Mouse (Mus musculus): ENCODE measurements at regions not wholly inside any gene's neighbourhood (a gene's known extent, or its start where the extent isn't known, plus 50 kb on each side); places are given as distances from the start of the nearest gene placed in this dataset.

DNA sequence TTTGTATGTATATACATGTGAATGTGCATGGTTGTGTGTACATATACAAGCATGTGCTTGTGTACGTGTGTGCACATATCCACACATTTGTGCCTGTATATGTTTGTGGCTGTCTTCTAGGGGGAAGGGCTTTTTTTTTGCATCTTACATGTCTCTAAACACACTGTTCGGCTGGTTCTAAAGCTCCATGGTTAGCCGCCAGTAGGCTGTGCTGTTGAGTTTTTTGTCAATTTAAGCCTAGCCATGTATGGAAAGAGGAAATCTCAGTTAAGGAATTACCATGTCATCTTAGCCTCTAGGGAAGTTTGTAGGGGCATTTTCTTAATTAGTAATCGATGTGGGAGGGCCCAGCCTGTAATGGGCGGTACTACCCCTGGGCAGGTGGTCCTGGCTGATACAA lies 411.5 kb upstream of the Kcnab2 start:
- Histone ChIP-seq H3K4me1 (ENCODE audit: control insufficient read depth, insufficient read depth, low read length) (no peaks in the 10 kb centered on the region), H3K9me3 (replicated peaks; ENCODE audit: control insufficient read depth, insufficient read depth, low read length, poor library complexity, severe bottlenecking) (no peaks in the 10 kb centered on the region), H3K4me3 (ENCODE audit: low read depth, low read length) (no peak overlapping the region), H3K36me3 (ENCODE audit: control insufficient read depth, insufficient read depth, low read length, poor library complexity, severe bottlenecking) (no peaks in the 10 kb centered on the region), H3K9ac (ENCODE audit: low read depth, poor library complexity, severe bottlenecking) (no peak overlapping the region), H3K27ac (ENCODE audit: insufficient read depth, low read length) (no peak overlapping the region), H3K27me3 (ENCODE audit: control insufficient read depth, insufficient read depth, low read length, poor library complexity, severe bottlenecking) (no peaks in the 10 kb centered on the region)
- TF ChIP-seq POLR2A (IDR thresholded peaks at IDR 0.05; ENCODE audit: insufficient read depth, low read length), result no peak
- TF ChIP-seq EP300 (IDR thresholded peaks at IDR 0.05; ENCODE audit: insufficient read depth, low read depth, low read length), result no peak
- no peak for TF ChIP-seq CTCF (IDR thresholded peaks at IDR 0.05; ENCODE audit: low read depth, low read length)

DNA sequence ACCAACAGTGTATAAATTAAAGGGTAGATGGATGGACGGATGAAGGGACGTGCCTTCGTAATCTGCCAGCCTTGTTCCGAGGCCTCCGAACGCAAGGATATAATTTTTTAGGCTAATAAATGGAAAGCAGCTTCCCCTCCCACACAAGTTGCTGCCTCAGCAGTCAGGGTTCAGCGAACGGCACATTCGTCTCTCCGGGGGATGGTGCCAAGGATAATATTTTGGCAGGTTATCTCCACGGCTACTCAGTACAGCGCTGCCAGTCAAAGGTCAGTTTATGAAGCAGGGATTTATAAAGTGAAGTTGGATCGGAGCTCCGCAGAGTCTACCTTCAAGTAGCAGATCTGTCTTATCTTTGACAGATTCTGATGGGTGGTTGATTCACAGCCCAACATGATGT lies 410.6 kb upstream of the Kcnab2 start:
- H3K9me3 ChIP-seq (replicated peaks; ENCODE audit: control insufficient read depth, insufficient read depth, low read length, poor library complexity, severe bottlenecking), result no peaks in the 10 kb centered on the region
- H3K4me1 ChIP-seq (ENCODE audit: control insufficient read depth, insufficient read depth, low read length), result no peaks in the 10 kb centered on the region
- no peak overlapping the region for H3K4me3 ChIP-seq (ENCODE audit: low read depth, low read length)
- H3K36me3 ChIP-seq (ENCODE audit: control insufficient read depth, insufficient read depth, low read length, poor library complexity, severe bottlenecking), result no peaks in the 10 kb centered on the region
- no peaks in the 10 kb centered on the region for H3K27me3 ChIP-seq (ENCODE audit: control insufficient read depth, insufficient read depth, low read length, poor library complexity, severe bottlenecking)
- TF ChIP-seq CTCF (IDR thresholded peaks at IDR 0.05; ENCODE audit: low read depth, low read length) (no peak), EP300 (IDR thresholded peaks at IDR 0.05; ENCODE audit: insufficient read depth, low read depth, low read length) (no peak), POLR2A (IDR thresholded peaks at IDR 0.05; ENCODE audit: insufficient read depth, low read length) (no peak)
- no peak overlapping the region for H3K27ac ChIP-seq (ENCODE audit: insufficient read depth, low read length)
- no peak overlapping the region for H3K9ac ChIP-seq (ENCODE audit: low read depth, poor library complexity, severe bottlenecking)

DNA sequence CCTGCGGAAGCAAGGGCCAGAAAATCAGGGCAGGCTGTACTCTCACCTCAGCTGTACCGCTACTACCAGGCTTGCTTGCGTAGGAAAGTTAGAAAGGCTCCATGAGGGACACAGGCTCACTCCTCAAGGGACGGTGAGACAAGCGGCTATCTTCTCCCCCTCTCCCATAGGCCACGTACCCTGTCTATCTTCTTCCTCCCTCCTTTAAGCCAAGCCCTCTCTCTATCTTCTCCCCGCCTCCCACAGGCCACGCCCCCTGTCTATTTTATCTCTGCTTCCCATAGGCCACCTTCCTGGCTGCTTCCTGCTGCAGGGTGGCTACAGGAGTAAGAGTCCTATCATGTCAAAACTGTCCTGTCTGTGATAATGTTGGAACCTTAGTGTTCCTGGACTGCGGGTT lies 409.1 kb upstream of the Kcnab2 start:
- Histone ChIP-seq H3K27me3 (ENCODE audit: control insufficient read depth, insufficient read depth, low read length, poor library complexity, severe bottlenecking) (no peaks in the 10 kb centered on the region), H3K4me3 (ENCODE audit: low read depth, low read length) (peak overlapping the region; percentile 11; the same call in 1 of the 2 replicates), H3K36me3 (ENCODE audit: control insufficient read depth, insufficient read depth, low read length, poor library complexity, severe bottlenecking) (no peaks in the 10 kb centered on the region), H3K4me1 (ENCODE audit: control insufficient read depth, insufficient read depth, low read length) (no peaks in the 10 kb centered on the region), H3K9ac (ENCODE audit: low read depth, poor library complexity, severe bottlenecking) (no peak overlapping the region), H3K27ac (ENCODE audit: insufficient read depth, low read length) (no peak overlapping the region), H3K9me3 (replicated peaks; ENCODE audit: control insufficient read depth, insufficient read depth, low read length, poor library complexity, severe bottlenecking) (no peaks in the 10 kb centered on the region)
- TF ChIP-seq CTCF (IDR thresholded peaks at IDR 0.05; ENCODE audit: low read depth, low read length) (no peak), POLR2A (IDR thresholded peaks at IDR 0.05; ENCODE audit: insufficient read depth, low read length) (no peak), EP300 (IDR thresholded peaks at IDR 0.05; ENCODE audit: insufficient read depth, low read depth, low read length) (no peak)

DNA sequence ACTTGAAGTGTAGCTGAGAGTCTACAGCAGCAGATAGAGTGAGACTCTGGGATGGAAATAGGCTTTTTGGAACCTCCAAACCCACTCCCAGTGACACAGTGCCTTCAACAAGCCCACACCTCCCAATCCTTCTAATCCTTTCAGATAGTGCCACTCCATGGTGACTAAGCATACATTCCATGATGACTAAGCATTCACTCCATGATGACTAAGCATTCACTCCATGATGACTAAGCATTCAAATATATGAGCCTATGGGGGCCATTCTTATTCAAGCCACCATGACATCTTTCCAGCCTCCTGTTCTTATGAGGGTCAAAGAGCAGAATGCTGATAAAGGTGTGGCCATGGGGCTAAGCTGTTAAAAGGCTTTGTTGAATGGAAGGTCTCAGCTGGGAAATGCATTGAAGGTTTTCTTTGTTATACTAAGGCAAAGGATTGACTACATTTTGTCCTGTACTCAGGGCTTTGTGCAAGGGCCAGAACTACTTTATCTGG lies 403.8 kb upstream of the Kcnab2 start:
- Histone ChIP-seq H3K9me3 (replicated peaks; ENCODE audit: control insufficient read depth, insufficient read depth, low read length, poor library complexity, severe bottlenecking) (no peaks in the 10 kb centered on the region), H3K27me3 (ENCODE audit: control insufficient read depth, insufficient read depth, low read length, poor library complexity, severe bottlenecking) (no peaks in the 10 kb centered on the region), H3K4me3 (ENCODE audit: low read depth, low read length) (no peak overlapping the region), H3K4me1 (ENCODE audit: control insufficient read depth, insufficient read depth, low read length) (no peaks in the 10 kb centered on the region), H3K36me3 (ENCODE audit: control insufficient read depth, insufficient read depth, low read length, poor library complexity, severe bottlenecking) (no peaks in the 10 kb centered on the region), H3K27ac (ENCODE audit: insufficient read depth, low read length) (no peak overlapping the region), H3K9ac (ENCODE audit: low read depth, poor library complexity, severe bottlenecking) (no peak overlapping the region)
- no peak for TF ChIP-seq POLR2A (IDR thresholded peaks at IDR 0.05; ENCODE audit: insufficient read depth, low read length)
- no peak for TF ChIP-seq EP300 (IDR thresholded peaks at IDR 0.05; ENCODE audit: insufficient read depth, low read depth, low read length)
- TF ChIP-seq CTCF (IDR thresholded peaks at IDR 0.05; ENCODE audit: low read depth, low read length), result no peak

DNA sequence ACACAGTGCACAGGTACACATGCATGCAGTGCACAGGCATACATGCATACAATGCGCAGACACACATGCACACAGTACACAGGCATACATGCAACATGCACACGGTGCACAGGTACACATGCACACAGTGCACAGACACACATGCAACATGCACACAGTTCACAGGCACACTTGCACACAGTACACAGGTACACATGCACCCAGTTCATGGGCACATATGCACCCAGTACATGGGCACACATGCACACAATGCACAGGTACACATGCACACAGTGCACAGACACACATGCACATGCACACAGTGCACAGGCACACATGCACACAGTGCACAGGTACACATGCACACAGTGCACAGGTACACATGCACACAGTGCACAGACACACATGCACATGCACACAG lies 402.7 kb upstream of the Kcnab2 start:
- TF ChIP-seq POLR2A (IDR thresholded peaks at IDR 0.05; ENCODE audit: insufficient read depth, low read length) (no peak), CTCF (IDR thresholded peaks at IDR 0.05; ENCODE audit: low read depth, low read length) (no peak), EP300 (IDR thresholded peaks at IDR 0.05; ENCODE audit: insufficient read depth, low read depth, low read length) (no peak)
- H3K27ac ChIP-seq (ENCODE audit: insufficient read depth, low read length), result no peak overlapping the region
- no peak overlapping the region for H3K4me3 ChIP-seq (ENCODE audit: low read depth, low read length)
- no peaks in the 10 kb centered on the region for H3K4me1 ChIP-seq (ENCODE audit: control insufficient read depth, insufficient read depth, low read length)
- H3K36me3 ChIP-seq (ENCODE audit: control insufficient read depth, insufficient read depth, low read length, poor library complexity, severe bottlenecking), result no peaks in the 10 kb centered on the region
- no peaks in the 10 kb centered on the region for H3K9me3 ChIP-seq (replicated peaks; ENCODE audit: control insufficient read depth, insufficient read depth, low read length, poor library complexity, severe bottlenecking)
- H3K27me3 ChIP-seq (ENCODE audit: control insufficient read depth, insufficient read depth, low read length, poor library complexity, severe bottlenecking), result no peaks in the 10 kb centered on the region
- no peak overlapping the region for H3K9ac ChIP-seq (ENCODE audit: low read depth, poor library complexity, severe bottlenecking)

DNA sequence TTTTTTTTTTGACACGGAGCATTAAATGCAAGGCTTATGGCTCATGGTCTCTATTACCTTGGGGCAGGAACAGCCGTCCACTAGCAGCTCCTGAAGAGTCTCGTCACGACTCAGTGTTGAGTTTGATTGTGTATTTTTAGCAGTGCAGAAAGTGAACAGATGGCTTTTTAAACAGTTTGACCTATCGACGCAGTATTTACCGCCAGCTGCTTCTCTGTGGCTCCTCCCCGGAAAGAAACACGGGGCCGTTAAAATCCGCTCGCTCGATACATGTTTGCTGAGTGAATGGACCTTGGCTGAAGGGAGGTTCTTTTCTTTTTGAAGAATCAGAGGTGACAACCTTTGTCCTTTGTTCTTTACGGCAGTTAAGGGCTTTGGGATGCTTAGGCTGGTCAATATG lies 401.3 kb upstream of the Kcnab2 start:
- no peak overlapping the region for H3K4me3 ChIP-seq (ENCODE audit: low read depth, low read length)
- no peak overlapping the region for H3K27ac ChIP-seq (ENCODE audit: insufficient read depth, low read length)
- H3K9me3 ChIP-seq (replicated peaks; ENCODE audit: control insufficient read depth, insufficient read depth, low read length, poor library complexity, severe bottlenecking), result no peaks in the 10 kb centered on the region
- H3K36me3 ChIP-seq (ENCODE audit: control insufficient read depth, insufficient read depth, low read length, poor library complexity, severe bottlenecking), result no peaks in the 10 kb centered on the region
- TF ChIP-seq CTCF (IDR thresholded peaks at IDR 0.05; ENCODE audit: low read depth, low read length), result no peak
- no peak for TF ChIP-seq POLR2A (IDR thresholded peaks at IDR 0.05; ENCODE audit: insufficient read depth, low read length)
- TF ChIP-seq EP300 (IDR thresholded peaks at IDR 0.05; ENCODE audit: insufficient read depth, low read depth, low read length), result no peak
- no peaks in the 10 kb centered on the region for H3K27me3 ChIP-seq (ENCODE audit: control insufficient read depth, insufficient read depth, low read length, poor library complexity, severe bottlenecking)
- H3K4me1 ChIP-seq (ENCODE audit: control insufficient read depth, insufficient read depth, low read length), result no peaks in the 10 kb centered on the region
- no peak overlapping the region for H3K9ac ChIP-seq (ENCODE audit: low read depth, poor library complexity, severe bottlenecking)

All from ES-Bruce4 (cell line).